ENCODE assay signal across 20 mouse cellular contexts in genomic region chr11:23740895-23741294, GRCm38 (mm10).
"Had no signal": no experiment of that assay in that cellular context is flagged by ENCODE, and none has a peak within 500 bp of the region (broad histone marks: within the 10 kb centered on the region; RNA-seq: fewer than 3 reads in every experiment).

No protein-coding gene starts in this region.

- H3K4me1 ChIP-seq: intestine, embryonic 15.5 days; limb, embryonic 10.5 days; limb, embryonic 13.5 days; midbrain, embryonic 12.5 days; midbrain, embryonic 15.5 days; neural tube, embryonic 12.5 days; neural tube, embryonic 15.5 days; stomach, embryonic 15.5 days had no signal

- H3K9me3 ChIP-seq: intestine, embryonic 15.5 days; limb, embryonic 10.5 days; limb, embryonic 13.5 days; midbrain, embryonic 12.5 days; midbrain, embryonic 15.5 days; neural tube, embryonic 12.5 days; neural tube, embryonic 15.5 days; stomach, embryonic 15.5 days had no signal

- H3K9ac ChIP-seq: intestine, embryonic 15.5 days; limb, embryonic 13.5 days; lung, embryonic 14.5 days; midbrain, embryonic 12.5 days; midbrain, embryonic 15.5 days; neural tube, embryonic 12.5 days; neural tube, embryonic 15.5 days; stomach, embryonic 15.5 days had no signal

- ATAC-seq: hindbrain, postnatal 0 days; intestine, embryonic 15.5 days; lung, postnatal 0 days; midbrain, embryonic 15.5 days had no signal

- DNase-seq: kidney, adult 11 months; kidney, adult 8-10 months; kidney, postnatal 14 days; kidney, postnatal 4 days; lung, embryonic 14.5 days; lung, postnatal 36 days; right cerebral cortex, adult 18-20 months; right cerebral cortex, postnatal 14 days; spleen, adult 18-20 months; thymus, postnatal 36 days had no signal

- H3K4me3 ChIP-seq: intestine, embryonic 15.5 days; limb, embryonic 10.5 days; limb, embryonic 13.5 days; midbrain, embryonic 12.5 days; midbrain, embryonic 15.5 days; neural tube, embryonic 12.5 days; neural tube, embryonic 15.5 days; stomach, embryonic 15.5 days had no signal

- H3K27ac ChIP-seq: hindbrain, postnatal 0 days; intestine, embryonic 15.5 days; limb, embryonic 10.5 days; limb, embryonic 13.5 days; midbrain, embryonic 12.5 days; midbrain, embryonic 15.5 days; neural tube, embryonic 12.5 days; neural tube, embryonic 15.5 days; stomach, embryonic 15.5 days had no signal

- H3K27me3 ChIP-seq: intestine, embryonic 15.5 days; limb, embryonic 13.5 days; midbrain, embryonic 12.5 days; midbrain, embryonic 15.5 days; neural tube, embryonic 12.5 days; neural tube, embryonic 15.5 days; stomach, embryonic 15.5 days had no signal

- H3K36me3 ChIP-seq: intestine, embryonic 15.5 days; limb, embryonic 10.5 days; midbrain, embryonic 12.5 days; midbrain, embryonic 15.5 days; neural tube, embryonic 12.5 days had no signal

- H3K4me2 ChIP-seq: intestine, embryonic 15.5 days; limb, embryonic 13.5 days; lung, embryonic 14.5 days; midbrain, embryonic 12.5 days; midbrain, embryonic 15.5 days; neural tube, embryonic 12.5 days; neural tube, embryonic 15.5 days; stomach, embryonic 15.5 days had no signal
